Mouse (Mus musculus): ENCODE data around the gene Pth2.

- TF ChIP-seq CTCF (IDR thresholded peaks at IDR 0.05; ENCODE audit: control insufficient read depth, insufficient read depth, insufficient replicate concordance, low read depth, low read length) (no peak), POLR2A (IDR thresholded peaks at IDR 0.05; ENCODE audit: control insufficient read depth, low read depth, low read length) (no peak)
These were observed 35.3 kb upstream of the Pth2 start for GRCm38 (mm10) chr7:45145460-45145859.

Data from testis, adult 2 months (tissue).